Mouse (Mus musculus) ES-Bruce4 (cell line): ENCODE results near the gene Grin1. TPM values are rescaled to one million over a fixed set of nuclear protein-coding genes. Genes with fewer than 3 reads are reported as not detected.
A peak's percentile ranks its signal among the peaks of the same experiment; 100 is the strongest.

ENCODE experiments used
- H3K27ac ChIP-seq: 2 replicates; pipeline ENCODE4 v1.5.1; 2012; ENCODE audit warnings: low read length, inconsistent platforms; ENCODE audit not compliant: insufficient read depth
- H3K27me3 ChIP-seq: 2 replicates; pipeline ENCODE4 v1.6.1; 2012; ENCODE audit warnings: mild to moderate bottlenecking, low read length, inconsistent platforms; ENCODE audit not compliant: control insufficient read depth, poor library complexity, insufficient read depth, severe bottlenecking
- H3K36me3 ChIP-seq: 2 replicates; pipeline ENCODE4 v1.6.1; 2012; ENCODE audit warnings: inconsistent platforms, mild to moderate bottlenecking, low read length, moderate library complexity; ENCODE audit not compliant: control insufficient read depth, poor library complexity, insufficient read depth, severe bottlenecking
- H3K4me1 ChIP-seq: one replicate; pipeline ENCODE4 v1.8.1; 2011; ENCODE audit warnings: low read length; ENCODE audit not compliant: control insufficient read depth, insufficient read depth
- H3K4me3 ChIP-seq: 2 replicates; pipeline ENCODE4 v1.5.1; 2011; ENCODE audit warnings: low read depth, mild to moderate bottlenecking, low read length
- H3K9ac ChIP-seq: 2 replicates; pipeline ENCODE4 v1.6.1; 2012; ENCODE audit warnings: low read depth, mild to moderate bottlenecking, inconsistent platforms; ENCODE audit not compliant: poor library complexity, severe bottlenecking
- H3K9me3 ChIP-seq: replicated peaks from 2 replicates; pipeline ENCODE4 v1.6.1; 2012; ENCODE audit warnings: mild to moderate bottlenecking, low read length, inconsistent platforms; ENCODE audit not compliant: control insufficient read depth, poor library complexity, insufficient read depth, severe bottlenecking
- CTCF ChIP-seq: IDR thresholded peaks from one replicate; pipeline ENCODE4 v1.8.1; 2011; ENCODE audit warnings: low read depth, low read length
- EP300 ChIP-seq: IDR thresholded peaks from 2 replicates; pipeline ENCODE4 v1.6.1; 2011; ENCODE audit warnings: low read depth, low read length; ENCODE audit not compliant: insufficient read depth
- POLR2A ChIP-seq: IDR thresholded peaks from one replicate; pipeline ENCODE4 v1.8.1; 2011; ENCODE audit warnings: low read length; ENCODE audit not compliant: insufficient read depth
- polyA plus RNA-seq: library from polyadenylated mRNA; stranded (reverse); fragments of >200 nt; gene quantifications from 2 replicates; pipeline ENCODE4 v1.2.4, GENCODE M21; 2011; ENCODE audit warnings: low read depth; ENCODE audit not compliant: missing spikeins, insufficient read depth, insufficient read length

Gene Grin1
- polyA plus RNA-seq, 1 experiment = 4.2 TPM

- peak overlapping the region; percentile 9; the same call in 1 of the 2 replicates for H3K9ac ChIP-seq
- peak overlapping the region; percentile 51 for H3K4me3 ChIP-seq
- peaks cover 4% of the 10 kb centered on the region for H3K4me1 ChIP-seq
- H3K9me3 ChIP-seq = no peaks in the 10 kb centered on the region
- H3K27me3 ChIP-seq = peaks cover 11% of the 10 kb centered on the region; the same call in 1 of the 2 replicates
- TF ChIP-seq CTCF = no peak
- TF ChIP-seq POLR2A = no peak
- no peak for TF ChIP-seq EP300
- H3K36me3 ChIP-seq = no peaks in the 10 kb centered on the region
- H3K27ac ChIP-seq = no peak overlapping the region
These were observed 28.7 kb downstream of the Grin1 start for GRCm38 (mm10) chr2:25290101-25290815.

- peak within 1 kb of the TSS; percentile 9; the same call in 1 of the 2 replicates for H3K9ac ChIP-seq
- peaks cover 4% of the 10 kb centered on the region for H3K4me1 ChIP-seq
- H3K36me3 ChIP-seq = no peaks in the 10 kb centered on the region; the same call in 1 of the 2 replicates
- TF ChIP-seq POLR2A = no peak
- no peak for TF ChIP-seq EP300
- no peak for TF ChIP-seq CTCF
- H3K27ac ChIP-seq = no peak within 1 kb of the TSS
- no peaks in the 10 kb centered on the region for H3K9me3 ChIP-seq
- peak within 1 kb of the TSS; percentile 51 for H3K4me3 ChIP-seq
- peaks cover 11% of the 10 kb centered on the region; the same call in 1 of the 2 replicates for H3K27me3 ChIP-seq
These were observed 29.3 kb downstream of the Grin1 start, which contains the start of gene Lrrc26 for GRCm38 (mm10) chr2:25289651-25290050. Gene Lrrc26 (plus strand): TSS chr2:25289915.

- H3K27me3 ChIP-seq = peaks cover 11% of the 10 kb centered on the region; the same call in 1 of the 2 replicates
- no peak for TF ChIP-seq EP300
- no peak for TF ChIP-seq CTCF
- no peak for TF ChIP-seq POLR2A
- no peak overlapping the region for H3K9ac ChIP-seq
- H3K4me3 ChIP-seq = no peak overlapping the region
- no peak overlapping the region for H3K27ac ChIP-seq
- no peaks in the 10 kb centered on the region for H3K9me3 ChIP-seq
- no peaks in the 10 kb centered on the region; the same call in none of the 2 replicates for H3K36me3 ChIP-seq
- peaks cover 4% of the 10 kb centered on the region for H3K4me1 ChIP-seq
These were observed 30.1 kb downstream of the Grin1 start for GRCm38 (mm10) chr2:25288734-25289345.

GRCm38 (mm10) chr2:25287927-25288649 is 30.9 kb downstream of the Grin1 start, which contains the start of gene Tmem210:
Gene Tmem210 (plus strand): TSS chr2:25288145.
- H3K9ac ChIP-seq = no peak within 1 kb of the TSS
- no peak within 1 kb of the TSS for H3K4me3 ChIP-seq
- peaks cover 4% of the 10 kb centered on the region for H3K4me1 ChIP-seq
- no peaks in the 10 kb centered on the region for H3K9me3 ChIP-seq
- no peak within 1 kb of the TSS for H3K27ac ChIP-seq
- H3K27me3 ChIP-seq = peaks cover 11% of the 10 kb centered on the region; the same call in 1 of the 2 replicates
- no peaks in the 10 kb centered on the region; the same call in none of the 2 replicates for H3K36me3 ChIP-seq
- TF ChIP-seq POLR2A = no peak
- no peak for TF ChIP-seq EP300
- TF ChIP-seq CTCF = no peak

GRCm38 (mm10) chr2:25286837-25287636 is 31.9 kb downstream of the Grin1 start:
- no peaks in the 10 kb centered on the region; the same call in none of the 2 replicates for H3K36me3 ChIP-seq
- no peak overlapping the region for H3K9ac ChIP-seq
- TF ChIP-seq EP300 = no peak
- TF ChIP-seq CTCF = no peak
- no peak for TF ChIP-seq POLR2A
- peaks cover 6% of the 10 kb centered on the region; the same call in 1 of the 2 replicates for H3K27me3 ChIP-seq
- H3K4me3 ChIP-seq = no peak overlapping the region
- H3K27ac ChIP-seq = no peak overlapping the region
- H3K9me3 ChIP-seq = no peaks in the 10 kb centered on the region
- peaks cover 4% of the 10 kb centered on the region for H3K4me1 ChIP-seq
